Mouse (Mus musculus): ENCODE measurements around the gene Ascc1. TPM values are rescaled to one million over a fixed set of nuclear protein-coding genes. Genes with fewer than 3 reads are reported as not detected.

Gene Ascc1
- polyA plus RNA-seq, 1 experiment from 2014 or later = 42.4 TPM

DNA sequence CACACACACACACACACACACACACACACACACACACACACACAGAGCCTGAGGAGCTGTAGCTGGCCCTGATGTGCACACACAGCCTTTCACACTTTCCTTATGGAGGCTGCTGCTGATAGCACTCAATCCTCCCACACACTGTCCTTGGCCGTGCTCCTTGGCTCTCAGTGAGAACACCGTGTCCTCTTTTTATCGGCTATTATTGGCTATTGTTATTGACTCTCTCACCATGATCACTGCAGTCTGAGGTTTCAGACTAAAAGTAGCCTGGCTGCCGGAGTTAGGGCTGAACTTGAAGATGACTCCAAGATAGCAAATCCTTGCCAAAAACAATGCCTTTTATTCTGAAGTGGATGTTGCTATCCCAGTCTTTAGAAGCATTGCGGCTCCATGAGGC, 79.3 kb downstream of the Ascc1 start:
- Histone ChIP-seq H3K36me3 (no peaks in the 10 kb centered on the region), H3K4me3 (replicated peaks) (no peak overlapping the region), H3K27ac (peak overlapping the region; percentile 8; the same call in 1 of the 2 replicates), H3K4me2 (no peak overlapping the region), H3K9ac (no peak overlapping the region), H3K9me3 (no peaks in the 10 kb centered on the region), H3K4me1 (peaks cover 30% of the 10 kb centered on the region), H3K27me3 (replicated peaks) (no peaks in the 10 kb centered on the region)
- ATAC-seq (ENCODE audit: insufficient read depth, low FRiP score, low read depth) = peak; percentile 11; the same call in 1 of the 2 replicates
- WGBS = 50% methylated on average over 5 of the region's 5 CpGs

DNA sequence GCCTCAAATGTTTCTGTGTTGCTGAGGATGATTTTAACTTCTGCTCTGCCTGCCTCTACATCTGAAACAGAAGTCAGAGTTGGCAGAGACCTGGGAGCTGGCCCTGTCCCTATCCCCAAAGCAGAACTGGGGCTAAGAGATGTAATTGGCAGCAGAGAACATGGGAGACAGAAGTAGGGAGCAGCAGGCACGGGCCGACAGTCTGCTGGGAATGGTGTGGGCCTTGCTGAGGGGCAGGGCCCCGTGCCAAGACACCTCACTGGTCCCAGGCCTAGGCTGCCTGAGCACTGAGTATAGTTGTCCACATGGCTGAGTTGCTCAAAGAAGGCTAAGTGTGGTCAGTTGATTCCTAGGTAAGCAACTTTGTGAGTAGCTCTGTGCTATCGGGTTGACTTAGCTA, 81.5 kb downstream of the Ascc1 start:
- H3K27me3 ChIP-seq (replicated peaks) = no peaks in the 10 kb centered on the region
- H3K4me2 ChIP-seq = no peak overlapping the region
- WGBS = 80% methylated on average over 4 of the region's 4 CpGs
- ATAC-seq (ENCODE audit: insufficient read depth, low FRiP score, low read depth) = no peak
- H3K4me1 ChIP-seq = peaks cover 16% of the 10 kb centered on the region
- H3K4me3 ChIP-seq (replicated peaks) = no peak overlapping the region
- no peak overlapping the region for H3K27ac ChIP-seq
- H3K36me3 ChIP-seq = no peaks in the 10 kb centered on the region
- no peaks in the 10 kb centered on the region for H3K9me3 ChIP-seq
- H3K9ac ChIP-seq = no peak overlapping the region

DNA sequence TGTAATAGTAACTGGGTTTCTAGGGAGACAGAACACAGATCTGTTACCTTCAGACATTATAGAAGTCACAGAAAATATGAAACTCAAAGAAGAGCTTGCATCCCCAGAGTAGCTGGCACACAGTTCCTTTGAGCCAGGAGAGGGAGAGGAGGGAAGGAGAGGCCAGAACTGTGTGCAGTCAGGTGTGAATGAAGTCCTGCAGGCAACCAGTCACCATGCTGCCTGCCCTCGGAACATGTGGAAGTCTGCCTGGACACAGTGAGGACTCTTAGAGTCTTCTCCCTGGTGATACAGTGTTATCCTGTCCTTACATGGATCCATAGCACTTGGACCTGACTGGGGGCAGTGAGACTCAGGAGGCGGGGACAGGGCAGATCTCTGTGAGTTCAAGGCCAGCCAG, 89.7 kb downstream of the Ascc1 start:
- no peaks in the 10 kb centered on the region for H3K9me3 ChIP-seq
- 94% methylated on average over 2 of the region's 2 CpGs for WGBS
- H3K36me3 ChIP-seq = no peaks in the 10 kb centered on the region
- H3K4me1 ChIP-seq = peaks cover 5% of the 10 kb centered on the region; the same call in 1 of the 2 replicates
- no peak for ATAC-seq (ENCODE audit: insufficient read depth, low FRiP score, low read depth)
- no peak overlapping the region for H3K27ac ChIP-seq
- H3K27me3 ChIP-seq (replicated peaks) = no peaks in the 10 kb centered on the region
- no peak overlapping the region for H3K4me3 ChIP-seq (replicated peaks)
- H3K9ac ChIP-seq = no peak overlapping the region
- no peak overlapping the region for H3K4me2 ChIP-seq

DNA sequence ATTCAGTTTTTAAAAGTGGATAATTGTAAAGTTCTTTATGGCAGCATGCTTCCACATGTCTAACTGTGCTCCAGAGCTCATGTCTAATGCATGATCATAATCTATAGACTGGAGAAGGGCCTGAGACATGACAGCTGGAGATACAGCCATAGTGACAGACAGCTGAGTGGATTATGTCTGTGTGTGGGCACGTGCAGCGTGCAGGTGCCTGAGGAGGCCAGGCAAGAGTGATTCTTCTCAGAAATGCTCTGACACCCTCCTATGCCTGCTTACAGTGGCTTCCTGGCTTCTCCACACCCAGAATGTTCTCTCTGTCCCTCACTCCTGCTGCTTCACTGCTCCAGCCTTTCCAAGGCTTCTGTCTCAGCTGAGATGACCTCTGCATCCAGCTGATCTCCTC, 91.1 kb downstream of the Ascc1 start:
- ATAC-seq (ENCODE audit: insufficient read depth, low FRiP score, low read depth) = no peak
- H3K27ac ChIP-seq = no peak overlapping the region
- H3K4me2 ChIP-seq = no peak overlapping the region
- no peaks in the 10 kb centered on the region for H3K27me3 ChIP-seq (replicated peaks)
- no peak overlapping the region for H3K4me3 ChIP-seq (replicated peaks)
- peaks cover 5% of the 10 kb centered on the region; the same call in 1 of the 2 replicates for H3K4me1 ChIP-seq
- peaks cover 6% of the 10 kb centered on the region; the same call in 1 of the 2 replicates for H3K36me3 ChIP-seq
- no peak overlapping the region for H3K9ac ChIP-seq
- 79% methylated on average over 2 of the region's 2 CpGs for WGBS
- no peaks in the 10 kb centered on the region for H3K9me3 ChIP-seq

DNA sequence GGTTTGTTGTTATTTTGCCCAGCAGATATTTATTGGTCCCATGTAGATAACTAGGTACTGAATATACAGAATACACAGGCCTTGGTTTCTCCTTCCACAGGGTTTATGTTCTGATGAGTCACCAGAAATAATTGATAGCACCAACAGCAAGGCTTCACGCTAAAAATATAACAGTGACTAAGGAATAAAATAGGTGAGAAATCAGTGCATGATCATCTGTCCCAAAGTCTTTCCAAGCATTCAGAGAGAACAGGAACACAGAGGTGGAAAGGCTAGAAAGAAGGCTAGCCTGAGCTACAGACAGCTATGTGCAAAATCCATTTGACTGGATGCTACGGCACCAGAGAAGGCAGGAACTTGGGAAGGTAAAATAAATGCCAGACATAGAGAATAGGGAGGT, 93.0 kb downstream of the Ascc1 start:
- Histone ChIP-seq H3K4me2 (no peak overlapping the region), H3K27ac (no peak overlapping the region), H3K36me3 (peaks cover 7% of the 10 kb centered on the region; the same call in 1 of the 2 replicates), H3K4me1 (peaks cover 5% of the 10 kb centered on the region; the same call in 1 of the 2 replicates), H3K27me3 (replicated peaks) (no peaks in the 10 kb centered on the region), H3K4me3 (replicated peaks) (no peak overlapping the region), H3K9ac (no peak overlapping the region), H3K9me3 (no peaks in the 10 kb centered on the region)
- ATAC-seq (ENCODE audit: insufficient read depth, low FRiP score, low read depth) = no peak
- 78% methylated on average over 2 of the region's 2 CpGs for WGBS

DNA sequence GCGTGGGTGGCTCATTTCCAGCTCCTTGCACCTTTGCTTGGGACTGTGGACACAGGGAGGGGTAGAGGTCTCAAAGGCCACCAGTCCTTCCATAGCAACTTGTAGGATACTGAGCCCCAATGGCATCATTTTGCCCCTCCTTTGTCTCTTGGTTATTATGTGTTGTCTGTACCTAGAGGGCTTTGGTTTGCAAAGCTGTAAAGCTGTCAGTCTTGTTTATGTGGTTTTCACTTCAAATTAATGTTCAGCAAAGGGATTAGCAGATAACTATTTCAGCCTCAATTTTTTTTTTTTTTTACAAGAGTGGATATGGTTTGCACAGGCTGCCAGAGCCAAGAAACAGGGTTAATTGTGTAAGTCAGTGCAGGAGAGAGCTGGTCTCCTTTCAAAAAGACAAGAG, 93.7 kb downstream of the Ascc1 start:
- Histone ChIP-seq H3K9me3 (no peaks in the 10 kb centered on the region), H3K4me1 (peaks cover 5% of the 10 kb centered on the region; the same call in 1 of the 2 replicates), H3K4me3 (replicated peaks) (no peak overlapping the region), H3K4me2 (no peak overlapping the region), H3K27me3 (replicated peaks) (no peaks in the 10 kb centered on the region), H3K9ac (no peak overlapping the region), H3K27ac (no peak overlapping the region), H3K36me3 (peaks cover 7% of the 10 kb centered on the region; the same call in 1 of the 2 replicates)
- ATAC-seq (ENCODE audit: insufficient read depth, low FRiP score, low read depth) = no peak
- 52% methylated on average over 1 of the region's 1 CpGs for WGBS

DNA sequence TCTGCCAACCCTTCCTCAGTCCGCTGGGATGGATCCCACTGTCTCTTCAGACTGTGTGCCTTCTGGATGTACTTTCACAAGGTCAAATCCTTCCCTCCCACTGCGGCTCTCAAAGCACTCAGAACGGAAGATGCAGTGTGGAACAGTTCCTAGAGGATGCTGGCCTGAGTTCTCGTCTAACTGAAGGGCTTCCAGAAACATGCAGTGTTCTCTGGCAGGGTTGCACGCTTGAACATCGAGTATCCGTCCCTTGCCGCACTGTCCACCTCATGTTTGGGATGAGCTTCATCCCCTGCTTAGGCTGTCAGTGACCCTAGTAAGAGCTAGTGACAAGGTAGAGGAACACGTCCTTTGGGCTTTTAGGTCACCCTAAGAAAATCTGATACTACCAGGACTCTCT, 94.5 kb downstream of the Ascc1 start:
- Histone ChIP-seq H3K9me3 (no peaks in the 10 kb centered on the region), H3K4me2 (no peak overlapping the region), H3K9ac (no peak overlapping the region), H3K27me3 (replicated peaks) (no peaks in the 10 kb centered on the region), H3K4me3 (replicated peaks) (no peak overlapping the region), H3K4me1 (peaks cover 5% of the 10 kb centered on the region; the same call in 1 of the 2 replicates), H3K36me3 (peaks cover 7% of the 10 kb centered on the region; the same call in 1 of the 2 replicates), H3K27ac (0 out of 2 replicates have a peak overlapping the region, but pooled peaks have one; percentile 11)
- no peak for ATAC-seq (ENCODE audit: insufficient read depth, low FRiP score, low read depth)
- WGBS = 86% methylated on average over 9 of the region's 9 CpGs

DNA sequence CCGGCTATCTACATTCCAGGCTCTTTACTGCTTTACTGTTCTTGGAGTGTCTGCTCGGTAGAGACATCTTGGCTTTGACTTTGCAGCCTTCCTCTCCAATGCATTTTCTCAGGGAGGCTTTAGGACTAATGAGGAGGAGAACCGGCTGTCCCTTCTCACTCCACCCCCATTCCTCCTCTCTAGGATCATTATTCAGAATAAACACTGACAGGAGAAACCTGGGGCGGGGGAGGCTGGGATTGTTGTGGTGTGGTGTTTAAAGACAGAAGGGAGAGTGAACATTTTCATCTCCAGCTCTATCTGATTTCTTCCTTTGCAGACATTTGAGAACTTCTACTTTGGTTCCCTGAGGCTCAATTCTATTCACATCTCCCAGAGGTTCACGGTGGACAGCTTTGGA, 95.2 kb downstream of the Ascc1 start:
- H3K4me1 ChIP-seq = peaks cover 5% of the 10 kb centered on the region; the same call in 1 of the 2 replicates
- H3K27me3 ChIP-seq (replicated peaks) = no peaks in the 10 kb centered on the region
- peak; percentile 40; the same call in 1 of the 2 replicates for ATAC-seq (ENCODE audit: insufficient read depth, low FRiP score, low read depth)
- 53% methylated on average over 5 of the region's 5 CpGs for whole genome bisulfite sequencing
- no peaks in the 10 kb centered on the region for H3K9me3 ChIP-seq
- H3K4me3 ChIP-seq (replicated peaks) = no peak overlapping the region
- 0 out of 2 replicates have a peak overlapping the region, but pooled peaks have one; percentile 11 for H3K27ac ChIP-seq
- no peak overlapping the region for H3K9ac ChIP-seq
- H3K4me2 ChIP-seq = no peak overlapping the region
- peaks cover 7% of the 10 kb centered on the region; the same call in 1 of the 2 replicates for H3K36me3 ChIP-seq

DNA sequence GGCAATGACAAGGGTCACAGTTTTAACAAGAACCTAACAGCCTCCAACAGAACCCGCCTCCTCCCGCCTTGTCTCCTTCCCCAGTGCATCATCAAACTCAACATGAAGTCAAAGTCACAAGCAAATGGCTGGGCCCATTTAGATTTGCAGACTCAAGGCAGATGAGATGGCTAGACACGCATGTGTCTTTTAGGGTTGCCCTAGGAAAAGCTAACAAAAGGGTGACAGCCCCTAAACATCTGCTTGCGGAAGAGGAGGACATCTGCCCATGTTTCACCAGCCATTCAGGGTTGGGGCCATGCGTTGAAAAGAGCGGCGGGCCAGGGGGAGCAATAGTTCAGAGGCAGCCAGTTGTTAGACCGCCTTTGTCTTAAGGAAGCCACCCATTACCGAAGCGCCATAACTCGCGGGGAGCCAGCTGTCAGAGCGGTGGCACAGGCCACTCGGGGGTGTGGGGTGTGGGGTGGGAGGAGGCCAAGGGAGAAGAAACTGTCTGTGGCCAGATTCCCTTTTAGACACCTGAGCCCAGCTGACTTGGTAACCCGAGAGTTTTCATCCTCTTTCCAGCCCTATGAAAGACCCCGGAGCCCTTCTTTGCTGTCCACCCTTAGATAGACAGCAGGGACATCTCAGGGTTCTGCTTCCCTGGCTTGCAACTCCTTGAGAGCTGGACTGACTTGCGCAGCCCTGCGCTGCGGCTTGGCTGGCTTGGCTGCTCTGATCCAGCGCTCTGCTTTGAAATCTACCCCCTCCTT, 103.0 kb downstream of the Ascc1 start:
- ATAC-seq (ENCODE audit: insufficient read depth, low FRiP score, low read depth) = no peak
- no peak overlapping the region for H3K27ac ChIP-seq
- peaks cover 16% of the 10 kb centered on the region for H3K4me1 ChIP-seq
- peaks cover 23% of the 10 kb centered on the region for H3K27me3 ChIP-seq (replicated peaks)
- H3K4me2 ChIP-seq = peak overlapping the region; percentile 99
- no peaks in the 10 kb centered on the region for H3K36me3 ChIP-seq
- peak overlapping the region; percentile 55; the same call in 1 of the 2 replicates for H3K4me3 ChIP-seq (replicated peaks)
- H3K9me3 ChIP-seq = no peaks in the 10 kb centered on the region
- H3K9ac ChIP-seq = no peak overlapping the region
- 31% methylated on average over 20 of the region's 20 CpGs for WGBS

DNA sequence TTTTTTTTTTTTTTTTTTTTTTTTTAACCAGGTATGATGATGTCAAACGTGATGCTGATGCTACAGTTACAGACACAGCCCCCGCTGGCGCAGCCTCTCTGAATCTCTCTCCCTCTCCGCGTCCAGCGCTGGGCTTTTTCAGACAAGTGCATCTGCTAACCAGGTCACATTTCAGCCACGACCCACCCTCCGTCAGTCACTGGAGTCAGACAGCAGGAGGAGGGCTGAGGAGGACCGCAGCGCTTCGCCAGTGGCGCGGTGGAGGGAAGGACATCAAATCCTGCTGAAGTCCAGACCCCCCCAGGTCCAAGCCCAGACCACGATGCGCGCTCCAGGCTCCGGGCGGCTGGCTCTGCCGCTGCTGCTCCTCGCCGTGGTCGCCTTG, 103.5 kb downstream of the Ascc1 start, which contains the start of gene Spock2:
Gene Spock2 (plus strand): TSS at position 74 of the 385 bp plus-strand sequence.
- WGBS = under 1% methylated on average over 22 of the region's 22 CpGs
- peak within 1 kb of the TSS; percentile 55 for H3K4me3 ChIP-seq (replicated peaks)
- no peaks in the 10 kb centered on the region for H3K36me3 ChIP-seq
- H3K4me1 ChIP-seq = peaks cover 16% of the 10 kb centered on the region
- peak within 1 kb of the TSS; percentile 99 for H3K4me2 ChIP-seq
- no peak for ATAC-seq (ENCODE audit: insufficient read depth, low FRiP score, low read depth)
- H3K9me3 ChIP-seq = no peaks in the 10 kb centered on the region
- H3K9ac ChIP-seq = peak within 1 kb of the TSS; percentile 45
- H3K27ac ChIP-seq = 0 out of 2 replicates have a peak within 1 kb of the TSS, but pooled peaks have one; percentile 2
- peaks cover 23% of the 10 kb centered on the region for H3K27me3 ChIP-seq (replicated peaks)

DNA sequence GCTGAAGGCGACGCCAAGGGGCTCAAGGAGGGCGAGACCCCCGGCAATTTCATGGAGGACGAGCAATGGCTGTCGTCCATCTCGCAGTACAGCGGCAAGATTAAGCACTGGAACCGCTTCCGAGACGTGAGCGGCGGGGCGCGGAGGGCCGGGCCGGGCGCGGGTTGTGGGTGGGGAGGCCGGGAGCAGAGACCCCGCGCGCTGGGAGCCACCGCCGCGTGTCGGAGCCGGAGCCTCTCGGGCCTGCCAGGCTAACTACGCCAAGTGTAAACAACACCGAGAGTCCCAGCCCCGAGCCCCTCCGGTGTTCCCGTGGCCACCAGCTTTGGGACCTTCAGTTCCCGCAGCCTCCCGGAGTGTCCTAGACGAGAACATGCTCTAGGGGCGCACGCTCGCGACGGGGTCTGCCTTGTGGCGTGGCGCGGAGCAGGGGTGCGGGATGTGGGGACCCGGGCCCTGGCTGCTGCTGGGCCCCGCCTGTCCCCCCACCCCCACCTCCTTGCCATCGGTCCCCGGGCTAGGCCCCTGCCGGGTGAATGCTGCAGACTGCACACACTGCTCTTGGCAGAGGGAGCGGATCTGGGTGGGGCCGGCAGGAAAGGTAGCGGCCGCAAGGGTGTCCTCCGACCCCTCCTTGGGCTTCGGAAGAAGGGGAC, 104.1 kb downstream of the Ascc1 start:
- Histone ChIP-seq H3K9ac (peak overlapping the region; percentile 45), H3K4me3 (replicated peaks) (peak overlapping the region; percentile 55), H3K27ac (0 out of 2 replicates have a peak overlapping the region, but pooled peaks have one; percentile 2), H3K9me3 (no peaks in the 10 kb centered on the region), H3K36me3 (no peaks in the 10 kb centered on the region), H3K27me3 (replicated peaks) (peaks cover 23% of the 10 kb centered on the region), H3K4me2 (peak overlapping the region; percentile 99), H3K4me1 (peaks cover 16% of the 10 kb centered on the region)
- WGBS = under 1% methylated on average over 57 of the region's 57 CpGs
- ATAC-seq (ENCODE audit: insufficient read depth, low FRiP score, low read depth) = peak; percentile 47; the same call in 1 of the 2 replicates

DNA sequence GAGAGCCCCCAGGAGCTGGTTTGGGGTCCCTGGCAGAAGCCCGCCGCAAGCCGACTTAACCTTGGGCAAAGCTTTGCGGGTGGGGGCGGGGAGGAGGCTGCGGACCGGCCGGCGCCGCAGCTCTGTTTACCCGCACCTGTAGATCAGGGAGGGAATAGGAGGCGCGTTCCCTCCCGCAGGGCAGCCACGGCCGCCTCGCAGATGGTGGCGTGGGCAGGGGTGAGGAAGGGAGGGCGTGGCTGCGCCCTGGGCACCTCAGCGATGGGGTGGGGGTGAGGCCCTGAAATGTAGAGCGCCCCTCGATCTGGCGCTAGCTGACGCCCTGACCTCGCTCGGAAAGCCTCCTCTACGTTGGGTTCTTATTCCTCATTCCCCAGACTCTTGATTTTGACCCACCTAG, 104.8 kb downstream of the Ascc1 start:
- 0 out of 2 replicates have a peak, but pooled peaks have one; percentile 4 for ATAC-seq (ENCODE audit: insufficient read depth, low FRiP score, low read depth)
- peaks cover 16% of the 10 kb centered on the region for H3K4me1 ChIP-seq
- H3K27ac ChIP-seq = no peak overlapping the region
- peak overlapping the region; percentile 55 for H3K4me3 ChIP-seq (replicated peaks)
- H3K36me3 ChIP-seq = no peaks in the 10 kb centered on the region
- H3K9ac ChIP-seq = no peak overlapping the region; the same call in 1 of the 2 replicates
- H3K4me2 ChIP-seq = peak overlapping the region; percentile 99
- peaks cover 23% of the 10 kb centered on the region for H3K27me3 ChIP-seq (replicated peaks)
- H3K9me3 ChIP-seq = no peaks in the 10 kb centered on the region
- 3% methylated on average over 24 of the region's 28 CpGs for WGBS

Data from stomach, embryonic 15.5 days (tissue).